8 mouse cellular contexts compared by ENCODE assay signal in the genomic region with DNA sequence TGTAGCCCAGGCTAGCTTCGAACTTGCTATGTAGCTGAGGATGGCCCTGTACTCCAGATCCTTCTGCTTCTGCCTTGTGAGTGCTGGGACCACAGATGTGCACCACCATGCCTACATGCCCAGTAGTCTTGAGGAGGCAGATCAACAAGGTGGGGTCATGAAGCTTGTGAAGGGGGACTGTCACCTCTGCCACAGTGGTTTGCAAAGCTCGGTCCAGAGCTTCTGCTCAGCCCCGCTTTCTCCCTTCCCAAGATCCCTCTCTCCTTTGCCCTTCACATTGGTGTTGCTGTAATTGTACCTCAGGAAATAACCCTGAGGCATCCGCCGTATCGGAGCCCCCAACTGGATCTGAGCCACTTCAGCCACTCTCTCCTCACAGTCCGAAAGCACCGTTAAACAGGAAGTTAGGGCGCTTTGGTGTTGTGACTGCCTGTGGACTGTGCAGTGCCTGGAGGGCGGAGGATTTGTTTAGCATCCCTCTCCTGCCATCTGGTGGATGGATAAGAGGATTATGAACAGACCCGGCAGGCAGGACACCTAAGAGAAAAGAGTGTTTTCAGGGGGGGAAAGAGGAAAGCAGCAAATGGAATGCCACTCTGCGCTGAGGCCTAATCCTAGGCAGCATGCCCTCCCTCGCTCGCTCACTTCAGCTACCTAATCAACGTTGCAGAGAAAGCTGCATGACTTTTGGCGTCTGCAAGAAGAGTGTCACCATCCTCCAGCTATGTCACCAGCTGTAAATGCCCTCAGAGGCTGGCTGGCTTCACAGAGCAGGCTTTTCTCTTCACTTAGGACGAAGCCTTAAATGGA. TPM values are rescaled to one million over a fixed set of nuclear protein-coding genes. Genes with fewer than 3 reads are reported as not detected.
A peak's percentile ranks its signal among the peaks of the same experiment; 100 is the strongest.
DNase-seq lines count a peak whose midpoint lies in the region; ATAC-seq and TF ChIP-seq lines count a peak whose summit lies in the region.

No protein-coding gene starts in this region.

- H3K27me3 ChIP-seq in embryonic facial prominence, embryonic 11.5 days (ENCODE audit: control insufficient read depth, insufficient read depth, low read length), result no peaks in the 10 kb centered on the region
- no peaks in the 10 kb centered on the region for H3K27me3 ChIP-seq in limb, embryonic 11.5 days (ENCODE audit: control insufficient read depth, insufficient read depth, low read length)
- no peaks in the 10 kb centered on the region for H3K27me3 ChIP-seq in midbrain, embryonic 14.5 days (ENCODE audit: control insufficient read depth, insufficient read depth, low read length)
- H3K27me3 ChIP-seq in spleen, adult 2 months (ENCODE audit: control insufficient read depth, insufficient read depth, low read length), result no peaks in the 10 kb centered on the region

- TF ChIP-seq POLR2A in spleen, adult 2 months (IDR thresholded peaks at IDR 0.05; ENCODE audit: low read depth, low read length), result no peak

- peak; percentile 61 for DNase-seq in 3134 (ENCODE audit: extremely low read depth, insufficient read length, low spot score)
- peak; percentile 76 for DNase-seq in adrenal gland, postnatal 10 days
- peak; percentile 91 for DNase-seq in embryonic facial prominence, embryonic 11.5 days (ENCODE audit: low spot score)
- DNase-seq in heart, adult 18-20 months, result peak; percentile 82
- DNase-seq in kidney, adult 18-20 months, result peak; percentile 64
- peak; percentile 80 for DNase-seq in limb, embryonic 11.5 days (ENCODE audit: low spot score)
- DNase-seq in midbrain, embryonic 14.5 days, result peak; percentile 93
- DNase-seq in spleen, adult 2 months (ENCODE audit: low read depth in 1 of 2, low spot score in 2 of 2), result peak; percentile 38 to 54

- TF ChIP-seq CTCF in spleen, adult 2 months (IDR thresholded peaks at IDR 0.05; ENCODE audit: extremely low read depth, insufficient read depth, insufficient read length, insufficient replicate concordance), result peak; percentile 56; the same call in 1 of the 2 replicates

- ATAC-seq in embryonic facial prominence, embryonic 11.5 days (replicated peaks; ENCODE audit: insufficient number of reproducible peaks, low FRiP score, low TSS enrichment, low read depth), result peak; percentile 88
- peak; percentile 87; the same call in 1 of the 2 replicates for ATAC-seq in limb, embryonic 11.5 days (ENCODE audit: insufficient number of reproducible peaks, low FRiP score, low TSS enrichment, low read depth)
- ATAC-seq in midbrain, embryonic 14.5 days (ENCODE audit: low FRiP score, low TSS enrichment), result peak; percentile 82; the same call in 1 of the 2 replicates

- H3K27ac ChIP-seq in embryonic facial prominence, embryonic 11.5 days (replicated peaks; ENCODE audit: low read depth, low read length), result no peak overlapping the region
- no peak overlapping the region for H3K27ac ChIP-seq in limb, embryonic 11.5 days (replicated peaks; ENCODE audit: low read depth, low read length)
- 0 out of 2 replicates have a peak overlapping the region, but pooled peaks have one; percentile 33 for H3K27ac ChIP-seq in midbrain, embryonic 14.5 days (replicated peaks; ENCODE audit: low read depth, low read length)
- H3K27ac ChIP-seq in spleen, adult 2 months (ENCODE audit: insufficient read depth, low read length), result no peak overlapping the region

- H3K36me3 ChIP-seq in embryonic facial prominence, embryonic 11.5 days (replicated peaks; ENCODE audit: control insufficient read depth, insufficient read depth, low read depth, low read length), result no peaks in the 10 kb centered on the region
- H3K36me3 ChIP-seq in limb, embryonic 11.5 days (ENCODE audit: control insufficient read depth, insufficient read depth, low read length), result no peaks in the 10 kb centered on the region
- H3K36me3 ChIP-seq in midbrain, embryonic 14.5 days (ENCODE audit: control insufficient read depth, insufficient read depth, low read length), result no peaks in the 10 kb centered on the region
- H3K36me3 ChIP-seq in spleen, adult 2 months (ENCODE audit: control insufficient read depth, insufficient read depth, low read length), result no peaks in the 10 kb centered on the region

- H3K4me1 ChIP-seq in embryonic facial prominence, embryonic 11.5 days (ENCODE audit: control insufficient read depth, insufficient read depth, low read length), result no peaks in the 10 kb centered on the region; the same call in 1 of the 2 replicates
- no peaks in the 10 kb centered on the region for H3K4me1 ChIP-seq in limb, embryonic 11.5 days (ENCODE audit: control insufficient read depth, insufficient read depth, low read length)
- no peaks in the 10 kb centered on the region; the same call in 1 of the 2 replicates for H3K4me1 ChIP-seq in midbrain, embryonic 14.5 days (ENCODE audit: control insufficient read depth, insufficient read depth, low read length)
- H3K4me1 ChIP-seq in spleen, adult 2 months (ENCODE audit: control insufficient read depth, insufficient read depth, insufficient read length), result no peaks in the 10 kb centered on the region

- 19% methylated on average over 17 of the region's 17 CpGs for WGBS in embryonic facial prominence, embryonic 11.5 days
- 21% methylated on average over 17 of the region's 17 CpGs for WGBS in limb, embryonic 11.5 days
- WGBS in midbrain, embryonic 14.5 days, result 16% methylated on average over 17 of the region's 17 CpGs
- 21% methylated on average over 17 of the region's 17 CpGs for WGBS in spleen, adult 2 months

- H3K4me2 ChIP-seq in embryonic facial prominence, embryonic 11.5 days (ENCODE audit: low read depth, low read length), result peak overlapping the region; percentile 40
- peak overlapping the region; percentile 37 for H3K4me2 ChIP-seq in limb, embryonic 11.5 days (ENCODE audit: low read depth, severe bottlenecking)
- peak overlapping the region; percentile 45 for H3K4me2 ChIP-seq in midbrain, embryonic 14.5 days (ENCODE audit: low read length)

- no peaks in the 10 kb centered on the region for H3K9me3 ChIP-seq in embryonic facial prominence, embryonic 11.5 days (replicated peaks; ENCODE audit: control insufficient read depth, low read length)
- no peaks in the 10 kb centered on the region for H3K9me3 ChIP-seq in limb, embryonic 11.5 days (ENCODE audit: control insufficient read depth, low read length)
- H3K9me3 ChIP-seq in midbrain, embryonic 14.5 days (ENCODE audit: control insufficient read depth, low read length), result no peaks in the 10 kb centered on the region

- H3K9ac ChIP-seq in embryonic facial prominence, embryonic 11.5 days (replicated peaks; ENCODE audit: low read length), result peak overlapping the region; percentile 68
- peak overlapping the region; percentile 47 for H3K9ac ChIP-seq in limb, embryonic 11.5 days (ENCODE audit: low read length)
- no peak overlapping the region; the same call in 1 of the 2 replicates for H3K9ac ChIP-seq in midbrain, embryonic 14.5 days (replicated peaks; ENCODE audit: low read length)

- no peak overlapping the region for H3K4me3 ChIP-seq in embryonic facial prominence, embryonic 11.5 days (ENCODE audit: low read depth, low read length)
- H3K4me3 ChIP-seq in limb, embryonic 11.5 days (ENCODE audit: low read depth, low read length), result 0 out of 2 replicates have a peak overlapping the region, but pooled peaks have one; percentile 2
- no peak overlapping the region for H3K4me3 ChIP-seq in midbrain, embryonic 14.5 days (replicated peaks; ENCODE audit: low read depth, low read length)
- H3K4me3 ChIP-seq in spleen, adult 2 months (ENCODE audit: extremely low read depth, insufficient read depth, insufficient read length), result 0 out of 2 replicates have a peak overlapping the region, but pooled peaks have one; percentile 10

RNA-seq across cellular contexts. Expression of a gene that starts 27.2 kb away (rescaled TPM):
- total RNA-seq in adrenal gland, postnatal 10 days (2021), result 10 to 100 TPM; 23.2 to 28.2 TPM
- polyA plus RNA-seq in embryonic facial prominence, embryonic 11.5 days (2014; fragmentation: Nextera tagmentation; extraction: Ambion mirVana), result 44.4 and 49.9 TPM in 2 replicates
- total RNA-seq in heart, adult 18-20 months (2021), result 1 to 10 TPM; 5.4 to 7.1 TPM
- 54.1 and 60.7 TPM in 2 replicates for polyA plus RNA-seq in limb, embryonic 11.5 days (2014; fragmentation: Nextera tagmentation; extraction: Ambion mirVana)
- 21.6 TPM in 2 replicates for polyA plus RNA-seq in midbrain, embryonic 14.5 days (2014; fragmentation: Nextera tagmentation; extraction: Ambion mirVana)
- polyA plus RNA-seq in spleen, adult 2 months (2012; rRNA removed), result 22.3 and 24.6 TPM in 2 replicates

RNA-seq across cellular contexts. Expression of a gene that starts 27.4 kb away (rescaled TPM):
- 10 to 100 TPM; 28.1 to 29.6 TPM for total RNA-seq in adrenal gland, postnatal 10 days (2021)
- polyA plus RNA-seq in embryonic facial prominence, embryonic 11.5 days (2014; fragmentation: Nextera tagmentation; extraction: Ambion mirVana), result 14.2 and 16.8 TPM in 2 replicates
- 1 to 10 TPM; 3.2 to 4.3 TPM for total RNA-seq in heart, adult 18-20 months (2021)
- 20.6 TPM in 2 replicates for polyA plus RNA-seq in limb, embryonic 11.5 days (2014; fragmentation: Nextera tagmentation; extraction: Ambion mirVana)
- polyA plus RNA-seq in midbrain, embryonic 14.5 days (2014; fragmentation: Nextera tagmentation; extraction: Ambion mirVana), result 11.1 and 13.1 TPM in 2 replicates
- 6.6 and 9.4 TPM in 2 replicates for polyA plus RNA-seq in spleen, adult 2 months (2012; rRNA removed)

RNA-seq across cellular contexts. Expression of a gene that starts 56.0 kb away (rescaled TPM):
- total RNA-seq in adrenal gland, postnatal 10 days (2021), result 1 to 10 TPM; 3.6 to 5.5 TPM
- polyA plus RNA-seq in embryonic facial prominence, embryonic 11.5 days (2014; fragmentation: Nextera tagmentation; extraction: Ambion mirVana), result 11.6 and 11.9 TPM in 2 replicates
- 1 to 10 TPM; 1.8 to 1.9 TPM for total RNA-seq in heart, adult 18-20 months (2021)
- 13.1 and 16.3 TPM in 2 replicates for polyA plus RNA-seq in limb, embryonic 11.5 days (2014; fragmentation: Nextera tagmentation; extraction: Ambion mirVana)
- polyA plus RNA-seq in midbrain, embryonic 14.5 days (2014; fragmentation: Nextera tagmentation; extraction: Ambion mirVana), result 18.9 and 25.2 TPM in 2 replicates
- polyA plus RNA-seq in spleen, adult 2 months (2012; rRNA removed), result 1.5 and 1.8 TPM in 2 replicates

Comparison
In these comparisons a context has a peak if more than half of its experiments do, and no peak if none do; other contexts are left out.
1. H3K4me3 ChIP-seq: peak in limb, embryonic 11.5 days (single experiment) and spleen, adult 2 months (single experiment); none in embryonic facial prominence, embryonic 11.5 days (single experiment) and midbrain, embryonic 14.5 days (single experiment).
2. Peak in every context shown above with its lines, with median percentiles within 50 percentile points of each other: DNase-seq, ATAC-seq and H3K4me2 ChIP-seq.